Mouse (Mus musculus) erythroid progenitor cell, adult 5-6 weeks (primary cell): ENCODE results near the gene Mx1. TPM values are rescaled to one million over a fixed set of nuclear protein-coding genes. Genes with fewer than 3 reads are reported as not detected.
A peak's percentile ranks its signal among the peaks of the same experiment; 100 is the strongest.

Experiments used
- ATAC-seq: replicated peaks from 2 replicates; pipeline ENCODE4 v1.8.0; 2016; ENCODE audit warnings: moderate number of reproducible peaks, mild to moderate bottlenecking, moderate TSS enrichment, inconsistent platforms; ENCODE audit not compliant: poor library complexity, low FRiP score, severe bottlenecking
- total RNA-seq, 2 experiments: library from RNA; stranded (forward) in 1 of 2; stranded (reverse) in 1 of 2; fragments of 150-400 nt in 1 of 2; fragments of 186-747, 209-891 nt in 1 of 2; gene quantifications; 2 replicates each; pipeline versions ENCODE4 v1.2.3 to v1.2.4; 2015 to 2017; ENCODE audit warnings: low replicate concordance in 2 of 2

Mx1 gene
- total RNA-seq, 2 experiments from 2014 or later: 2.3 TPM; not detected in 1

DNA sequence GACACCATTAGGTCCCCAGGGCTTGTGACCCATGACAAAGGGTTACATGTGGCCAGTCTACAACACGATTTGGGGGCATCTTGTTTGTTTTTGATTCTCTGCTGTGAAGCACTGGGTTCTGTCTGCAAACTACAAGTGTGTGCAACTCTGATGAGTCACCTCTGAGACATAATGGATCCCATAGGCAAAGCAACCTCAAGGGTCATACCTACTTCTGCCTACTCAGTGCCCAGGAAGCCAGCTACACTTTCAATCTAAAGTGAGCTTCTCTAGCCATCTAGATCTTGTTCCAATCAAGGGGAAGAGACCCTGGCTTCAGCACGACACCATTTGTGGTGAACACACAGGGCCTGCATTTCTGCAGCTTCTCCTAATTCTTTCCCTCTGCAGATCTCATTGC, 1.4 kb downstream of the Mx1 start:
- no peak for ATAC-seq

DNA sequence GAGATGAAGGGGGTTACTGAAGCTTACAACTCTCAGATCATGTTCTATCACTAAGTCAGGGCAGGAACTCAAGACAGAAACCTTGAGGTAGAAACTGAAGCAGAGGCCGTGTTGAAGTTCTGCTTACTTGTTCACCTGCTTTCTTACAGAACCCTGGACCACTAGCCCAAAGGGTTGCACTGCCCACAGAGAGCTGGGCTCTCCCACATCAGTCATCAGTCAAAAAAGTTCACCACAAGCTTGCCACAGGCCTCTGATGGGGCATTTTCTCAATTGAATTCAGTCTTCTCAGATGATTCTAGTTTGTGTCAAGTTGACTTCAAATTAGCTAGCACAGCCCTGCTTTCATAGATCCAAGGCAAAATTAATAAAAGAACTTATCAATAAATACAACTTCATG, 2.9 kb downstream of the Mx1 start:
- no peak for ATAC-seq

- ATAC-seq: no peak
These were observed 15.3 kb downstream of the Mx1 start for GRCm38 (mm10) chr16:97447386-97447785.

GRCm38 (mm10) chr16:97443670-97444263, 18.9 kb downstream of the Mx1 start:
- peak; percentile 73 for ATAC-seq

- ATAC-seq: no peak
These were observed 20.7 kb downstream of the Mx1 start for GRCm38 (mm10) chr16:97441967-97442366.

DNA sequence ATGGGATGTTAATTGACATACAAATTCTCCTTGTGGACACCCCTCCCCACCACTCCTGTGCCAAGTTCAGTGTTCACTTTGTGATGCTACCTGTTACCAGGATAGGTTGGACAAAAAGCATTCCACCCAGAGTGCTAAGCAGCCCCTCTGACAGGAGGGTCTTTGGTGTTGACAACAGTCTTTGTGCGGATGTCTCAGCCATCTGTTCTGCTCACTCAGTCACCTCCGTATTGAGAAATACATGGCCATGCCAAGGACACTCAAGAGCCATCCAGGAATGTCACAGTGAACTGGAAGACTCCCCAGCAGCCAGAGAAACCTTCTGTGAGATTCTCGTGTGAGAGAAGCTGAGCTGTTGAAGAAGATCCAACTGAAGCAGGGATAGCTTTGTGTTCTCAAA, 24.5 kb downstream of the Mx1 start:
- ATAC-seq: no peak

DNA sequence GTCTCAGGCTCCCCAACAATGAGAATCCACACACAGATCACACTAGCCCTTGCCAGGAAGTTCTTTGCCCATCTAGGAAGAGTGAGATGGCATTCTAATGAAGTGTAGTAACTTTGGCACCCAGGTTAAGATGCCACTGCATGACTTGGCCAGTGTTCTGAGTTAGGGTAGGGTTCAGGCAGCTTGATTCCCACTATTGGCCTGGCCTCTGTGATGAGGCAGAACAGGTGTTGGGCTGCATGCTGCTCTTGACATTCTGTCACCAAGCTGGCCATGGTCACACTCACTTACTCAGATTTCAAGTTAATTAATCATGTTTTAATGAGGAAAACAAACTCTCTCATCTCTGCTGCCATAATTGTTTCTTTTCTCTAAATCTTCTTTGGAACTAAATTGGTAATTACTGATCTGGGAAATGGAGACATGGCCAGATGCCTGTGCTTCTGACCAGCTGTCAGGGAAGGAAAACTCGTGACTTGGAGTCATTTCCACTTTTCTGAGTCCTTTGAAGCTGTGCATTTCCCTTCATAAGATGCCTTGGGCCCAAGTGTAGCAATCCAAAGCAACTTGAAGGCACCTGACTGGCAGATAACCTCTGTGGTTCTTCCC, 25.2 kb downstream of the Mx1 start:
- no peak for ATAC-seq

- no peak for ATAC-seq
These were observed 28.5 kb downstream of the Mx1 start for GRCm38 (mm10) chr16:97434206-97434605.

- ATAC-seq: no peak
These were observed 31.4 kb downstream of the Mx1 start for GRCm38 (mm10) chr16:97431328-97431727.

DNA sequence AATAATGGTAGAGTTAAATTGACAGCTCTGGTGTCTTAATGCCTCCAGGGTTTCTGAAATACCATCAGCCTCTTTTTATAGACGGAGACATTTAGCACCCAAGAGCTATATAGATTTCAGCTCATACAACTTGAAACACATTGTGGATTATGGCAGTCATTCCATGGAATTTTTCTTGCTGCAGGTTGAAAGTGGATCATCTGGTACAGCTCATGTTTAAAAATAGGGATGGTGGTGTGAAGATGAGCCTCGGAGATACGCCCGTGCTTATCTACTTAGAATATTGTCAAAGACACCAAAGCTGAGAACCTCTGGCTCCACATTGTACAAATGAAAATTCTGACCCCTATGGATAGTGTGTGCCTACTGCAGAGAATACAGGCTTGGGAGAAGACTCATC, 32.6 kb downstream of the Mx1 start:
- no peak for ATAC-seq

DNA sequence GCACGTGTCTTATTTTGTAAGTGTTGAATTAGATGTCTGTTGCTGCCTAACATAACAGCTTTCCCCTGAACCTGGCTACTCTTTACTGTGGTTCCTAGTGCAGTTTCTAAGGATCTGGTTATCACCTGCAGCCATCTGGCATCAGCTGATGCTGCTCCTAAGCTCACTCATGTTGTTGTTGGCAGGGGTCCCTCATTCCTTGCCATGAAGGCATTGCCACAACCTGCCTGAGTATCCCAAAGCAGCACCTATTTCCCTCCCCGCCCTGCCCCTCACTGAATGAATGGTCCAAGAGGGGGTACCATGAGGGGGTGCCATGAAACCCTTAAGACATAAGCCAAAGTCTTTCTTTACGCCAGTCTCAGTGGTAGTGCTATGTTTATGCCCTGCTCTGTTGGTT, 34.7 kb downstream of the Mx1 start:
- no peak for ATAC-seq

GRCm38 (mm10) chr16:97423627-97424026, 39.1 kb downstream of the Mx1 start:
- ATAC-seq: no peak

DNA sequence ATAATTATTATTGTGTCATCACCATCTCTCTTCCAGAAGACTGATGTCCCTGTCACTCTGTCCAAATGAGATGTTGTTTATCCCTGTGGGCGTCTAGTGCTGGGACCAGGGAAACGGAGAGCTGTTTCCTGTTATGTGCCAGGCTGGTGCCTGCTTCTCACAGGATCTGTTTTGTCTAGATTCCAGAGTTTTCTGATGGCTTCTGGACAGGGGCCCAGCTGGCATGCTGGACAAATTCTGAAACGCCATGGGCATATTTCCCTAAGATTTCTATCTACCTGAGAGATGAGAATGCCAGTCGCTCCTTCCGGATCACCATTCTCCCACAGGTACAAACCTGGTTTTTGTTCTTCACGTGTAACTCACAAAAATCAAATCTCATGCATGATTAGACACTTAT, 41.0 kb downstream of the Mx1 start:
- no peak for ATAC-seq

GRCm38 (mm10) chr16:97418749-97419453, 43.8 kb downstream of the Mx1 start:
- ATAC-seq: peak; percentile 57

- peak; percentile 69 for ATAC-seq
These were observed 44.7 kb downstream of the Mx1 start for GRCm38 (mm10) chr16:97417896-97418542.

- no peak for ATAC-seq
These were observed 57.2 kb downstream of the Mx1 start for GRCm38 (mm10) chr16:97405476-97406012.

- ATAC-seq: no peak
These were observed 60.4 kb downstream of the Mx1 start for GRCm38 (mm10) chr16:97402213-97402785.

DNA sequence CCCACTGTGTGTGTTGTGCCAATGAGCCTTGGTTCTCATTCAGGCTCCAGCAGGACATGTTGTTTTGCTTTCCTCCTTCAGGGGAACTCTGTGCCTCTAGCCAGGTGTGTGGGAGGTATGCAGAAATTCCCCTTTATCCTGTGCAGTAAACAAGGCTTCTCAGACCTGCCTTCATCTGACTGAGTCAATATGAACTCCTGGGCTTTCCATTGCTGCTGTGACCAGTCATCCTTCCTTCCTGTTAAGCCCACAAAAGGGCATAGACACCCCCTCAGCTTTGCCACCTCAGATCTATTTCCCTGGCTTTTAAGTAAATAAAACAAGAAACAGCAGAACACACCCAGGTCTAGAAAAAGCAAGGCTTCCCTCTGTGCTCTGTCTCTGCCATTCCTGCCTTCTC, 61.0 kb downstream of the Mx1 start:
- ATAC-seq: no peak

DNA sequence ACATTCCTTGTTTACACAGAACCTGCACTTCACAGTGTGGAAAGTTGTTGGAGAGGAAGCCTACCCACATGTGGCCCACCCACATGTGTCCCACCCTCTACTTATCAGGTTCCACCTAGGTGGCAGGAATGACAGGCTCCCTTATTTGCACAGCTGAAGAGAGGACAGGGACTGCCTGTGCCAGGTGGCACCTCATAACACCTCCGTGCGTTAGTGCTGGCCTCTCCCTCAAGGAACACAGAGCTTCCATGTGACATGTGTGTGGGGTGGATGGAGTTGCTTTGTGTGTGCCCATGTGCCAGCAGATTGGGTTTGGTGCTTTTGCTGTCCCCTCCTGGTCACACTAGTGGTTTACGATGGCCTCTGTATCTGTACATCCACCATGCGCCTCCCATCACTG, 62.7 kb downstream of the Mx1 start:
- no peak for ATAC-seq

- no peak for ATAC-seq
These were observed 64.7 kb downstream of the Mx1 start for GRCm38 (mm10) chr16:97397945-97398531.
